Mouse (Mus musculus) megakaryocyte, embryonic 14.5 days (primary cell): ENCODE measurements at regions not wholly inside any gene's neighbourhood (a gene's known extent, or its start where the extent isn't known, plus 50 kb on each side); places are given as distances from the start of the nearest gene placed in this dataset.
"Not testable (repeated sequence)": the region's sequence is repeated elsewhere in the genome, so short reads cannot be mapped to it uniquely, and the experiment has no call there.

Experiments used
- H3K27me3 ChIP-seq: replicated peaks from 2 replicates; pipeline ENCODE3; 2012; ENCODE audit warnings: inconsistent platforms
- H3K36me3 ChIP-seq: replicated peaks from 2 replicates; pipeline ENCODE3; 2012; ENCODE audit warnings: low read length, inconsistent platforms, mixed read lengths
- H3K4me1 ChIP-seq: 2 replicates; pipeline ENCODE4 v1.6.1; 2012; ENCODE audit warnings: inconsistent platforms
- H3K4me3 ChIP-seq: replicated peaks from 2 replicates; pipeline ENCODE3; 2012; ENCODE audit warnings: moderate library complexity, mild to moderate bottlenecking, inconsistent platforms
- H3K9me3 ChIP-seq: 2 replicates; pipeline ENCODE4 v1.6.1; 2012; ENCODE audit warnings: inconsistent platforms
- FLI1 ChIP-seq: IDR thresholded peaks from 2 replicates; pipeline ENCODE4 v1.6.1; 2012; ENCODE audit warnings: low read length, inconsistent platforms, mixed read lengths
- GATA1 ChIP-seq: IDR thresholded peaks from 3 replicates; pipeline ENCODE4 v1.6.1; 2012; ENCODE audit warnings: mixed read lengths, low read length, inconsistent platforms, borderline replicate concordance

DNA sequence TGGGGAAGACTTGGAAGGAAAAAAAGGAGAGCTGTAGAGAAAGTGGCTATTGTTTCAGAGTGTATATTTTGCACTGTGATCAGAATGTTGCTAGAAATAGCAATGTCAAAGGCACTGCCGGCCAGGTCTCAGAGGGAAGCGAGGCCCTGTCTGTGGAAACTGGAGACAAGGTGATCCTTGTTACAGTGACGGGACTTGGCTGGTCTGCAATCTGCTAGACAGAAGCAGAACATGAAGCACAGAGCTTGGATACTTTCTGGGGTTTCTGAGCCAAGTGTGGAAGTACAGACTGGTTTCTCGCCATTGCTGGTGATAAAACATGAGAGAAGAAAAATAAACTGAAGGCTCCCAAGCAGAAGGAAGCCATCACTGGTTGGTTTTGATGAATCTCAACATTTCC, 198.3 kb upstream of the Slc7a14 start:
- no peak overlapping the region for H3K4me3 ChIP-seq
- H3K4me1 ChIP-seq = no peaks in the 10 kb centered on the region
- TF ChIP-seq GATA1 (no peak), FLI1 (no peak)
- H3K27me3 ChIP-seq = no peaks in the 10 kb centered on the region
- H3K9me3 ChIP-seq = peaks cover 7% of the 10 kb centered on the region; the same call in 1 of the 2 replicates
- H3K36me3 ChIP-seq = no peaks in the 10 kb centered on the region

DNA sequence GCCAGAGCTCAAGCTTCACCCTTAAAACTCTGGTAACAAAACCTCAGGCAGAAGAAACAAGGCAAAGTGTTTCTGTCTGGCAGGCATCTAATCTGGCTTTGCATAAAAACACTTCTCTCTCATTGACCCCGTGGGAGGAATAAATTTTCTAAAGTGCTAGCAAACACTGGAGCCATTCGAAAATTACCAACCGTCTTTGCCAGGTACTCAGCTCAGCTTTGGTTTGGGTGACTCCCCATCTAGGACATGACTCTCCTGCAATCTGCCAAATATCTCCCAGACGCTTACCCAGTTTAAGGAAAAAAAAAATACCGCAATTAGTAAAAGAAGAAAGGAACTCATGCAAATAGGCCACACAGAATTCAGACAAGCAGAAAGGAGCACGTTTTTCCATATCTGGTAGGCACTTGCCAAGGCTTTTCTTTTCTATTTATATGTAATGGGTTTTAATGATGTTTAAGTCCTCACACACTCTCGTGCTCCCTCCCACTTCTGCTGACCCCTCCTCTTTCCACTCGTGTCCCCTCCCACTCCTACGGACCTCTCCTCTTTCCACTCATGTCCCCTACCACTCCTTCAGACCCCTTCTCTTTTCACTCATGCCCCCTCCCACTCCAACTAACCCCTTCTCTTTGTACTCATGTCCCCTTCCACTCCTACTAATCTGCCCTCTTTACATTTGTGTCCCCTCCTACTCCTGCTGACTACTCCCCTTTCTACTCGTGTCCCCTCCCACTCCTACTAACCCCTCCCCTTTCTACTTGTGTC, 189.2 kb upstream of the Slc7a14 start:
- TF ChIP-seq GATA1 (no peak), FLI1 (no peak)
- peaks cover 48% of the 10 kb centered on the region for H3K9me3 ChIP-seq
- H3K27me3 ChIP-seq = no peaks in the 10 kb centered on the region
- no peaks in the 10 kb centered on the region for H3K36me3 ChIP-seq
- no peak overlapping the region for H3K4me3 ChIP-seq
- no peaks in the 10 kb centered on the region for H3K4me1 ChIP-seq

DNA sequence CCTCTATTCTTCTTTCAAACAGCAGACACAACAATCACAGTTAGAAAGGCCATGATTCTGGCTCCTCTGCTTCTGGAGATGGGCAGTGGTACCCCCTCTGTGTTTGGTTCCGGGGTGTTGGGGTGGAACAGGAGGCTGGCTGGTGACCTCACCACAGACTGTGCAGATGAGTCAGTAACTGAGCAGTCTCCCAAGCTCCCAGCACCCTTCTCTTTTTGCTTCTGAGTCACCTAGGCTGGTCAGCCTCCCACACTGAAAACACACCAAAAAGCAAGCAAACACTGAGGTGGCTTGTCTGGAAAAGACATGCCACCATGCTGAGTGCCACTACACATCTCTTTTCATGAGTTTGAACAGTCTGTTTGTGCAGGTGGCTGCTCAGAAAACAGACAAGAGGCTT, 185.1 kb upstream of the Slc7a14 start:
- no peaks in the 10 kb centered on the region for H3K27me3 ChIP-seq
- H3K9me3 ChIP-seq = peaks cover 53% of the 10 kb centered on the region
- H3K4me3 ChIP-seq = no peak overlapping the region
- H3K4me1 ChIP-seq = no peaks in the 10 kb centered on the region
- H3K36me3 ChIP-seq = no peaks in the 10 kb centered on the region
- TF ChIP-seq GATA1 (no peak), FLI1 (no peak)

DNA sequence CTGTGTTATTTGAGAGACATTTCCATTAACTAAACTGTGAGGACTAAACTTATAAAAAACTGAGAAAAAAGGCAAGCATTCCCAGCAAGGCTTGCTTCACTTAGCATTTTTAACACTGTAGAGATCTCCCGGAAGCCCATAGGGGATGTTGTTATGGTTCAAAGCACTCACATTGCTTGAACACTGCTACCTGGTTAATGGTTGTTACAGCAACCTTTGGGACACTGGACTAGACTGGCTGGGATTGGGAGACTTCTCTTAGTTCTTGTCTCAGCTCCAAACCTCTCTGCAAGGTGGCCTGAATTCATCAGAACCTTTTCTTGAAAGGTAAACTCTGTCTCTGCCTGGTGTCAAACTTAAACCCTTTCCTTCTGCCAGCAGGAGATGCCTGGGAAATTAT, 184.5 kb upstream of the Slc7a14 start:
- Histone ChIP-seq H3K9me3 (peaks cover 48% of the 10 kb centered on the region), H3K4me1 (no peaks in the 10 kb centered on the region), H3K27me3 (no peaks in the 10 kb centered on the region), H3K36me3 (no peaks in the 10 kb centered on the region), H3K4me3 (no peak overlapping the region)
- no peak for TF ChIP-seq FLI1
- no peak for TF ChIP-seq GATA1

DNA sequence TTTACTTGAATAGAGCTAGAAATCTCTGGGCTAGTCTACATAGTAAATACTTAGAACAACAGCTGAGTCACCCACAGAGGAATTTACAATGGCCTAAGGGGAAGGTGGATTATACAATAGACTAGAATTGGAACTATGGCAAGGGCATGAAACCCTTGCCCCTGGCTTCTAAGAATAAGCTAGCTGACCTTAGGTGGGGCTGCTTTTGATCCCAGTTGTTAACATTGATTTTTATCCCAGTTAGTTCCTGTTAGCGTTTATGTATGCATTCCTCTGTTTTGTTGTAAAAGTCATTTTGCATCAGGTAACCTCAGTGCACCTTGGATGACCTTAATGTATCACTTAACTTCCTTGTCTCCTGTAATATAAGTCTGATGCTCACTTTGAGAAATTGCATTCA, 181.6 kb upstream of the Slc7a14 start:
- not testable (repeated sequence) for H3K36me3 ChIP-seq
- peaks cover 28% of the 10 kb centered on the region for H3K9me3 ChIP-seq

DNA sequence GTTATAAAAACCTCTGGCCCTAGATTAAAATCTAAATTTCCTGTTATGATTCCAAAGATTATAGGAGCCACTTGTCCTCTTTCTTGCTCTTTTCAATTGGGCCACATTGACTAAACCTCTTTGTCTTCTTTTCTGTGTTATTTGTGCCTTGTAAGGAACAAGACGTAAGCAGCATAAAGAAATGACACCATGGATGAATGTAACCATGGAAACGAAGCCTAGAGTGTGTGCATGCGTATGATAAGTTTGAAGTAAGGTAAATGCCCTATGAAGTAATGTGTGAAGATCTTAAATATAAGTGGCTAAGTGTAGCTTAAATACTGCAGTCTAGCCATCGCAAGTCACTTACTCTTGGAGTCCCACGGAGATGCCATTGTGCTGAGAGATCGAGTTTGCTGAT, 177.4 kb upstream of the Slc7a14 start:
- no peaks in the 10 kb centered on the region for H3K27me3 ChIP-seq
- H3K4me1 ChIP-seq = no peaks in the 10 kb centered on the region
- H3K36me3 ChIP-seq = no peaks in the 10 kb centered on the region
- peaks cover 4% of the 10 kb centered on the region; the same call in 1 of the 2 replicates for H3K9me3 ChIP-seq
- TF ChIP-seq FLI1 = no peak
- H3K4me3 ChIP-seq = no peak overlapping the region

More for the DNA sequence above, 181.6 kb upstream of the Slc7a14 start:
- H3K4me1 ChIP-seq, H3K27me3 ChIP-seq, H3K4me3 ChIP-seq: not testable (repeated sequence)

DNA sequence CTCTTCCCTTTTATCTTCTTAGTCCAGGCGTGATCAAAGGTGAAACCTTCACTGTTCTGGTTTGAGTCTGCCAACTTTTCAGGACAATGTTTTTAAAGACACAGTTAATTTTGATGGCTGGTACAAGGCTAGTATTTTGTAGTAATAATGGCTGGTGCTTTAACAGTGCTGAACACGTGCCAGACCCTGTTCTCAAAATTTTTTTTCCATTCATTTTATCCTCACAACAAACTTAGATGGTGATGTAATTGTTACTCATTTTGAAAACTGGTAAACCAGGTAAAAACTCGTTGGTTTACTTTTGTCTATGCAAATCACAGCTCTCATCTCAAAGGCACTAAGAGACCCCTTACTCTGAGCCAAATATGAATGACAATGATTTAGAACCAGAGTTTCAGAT, 171.8 kb upstream of the Slc7a14 start:
- Histone ChIP-seq H3K9me3 (no peaks in the 10 kb centered on the region), H3K27me3 (no peaks in the 10 kb centered on the region), H3K4me3 (no peak overlapping the region), H3K4me1 (no peaks in the 10 kb centered on the region), H3K36me3 (no peaks in the 10 kb centered on the region)
- TF ChIP-seq GATA1 = no peak
- no peak for TF ChIP-seq FLI1

DNA sequence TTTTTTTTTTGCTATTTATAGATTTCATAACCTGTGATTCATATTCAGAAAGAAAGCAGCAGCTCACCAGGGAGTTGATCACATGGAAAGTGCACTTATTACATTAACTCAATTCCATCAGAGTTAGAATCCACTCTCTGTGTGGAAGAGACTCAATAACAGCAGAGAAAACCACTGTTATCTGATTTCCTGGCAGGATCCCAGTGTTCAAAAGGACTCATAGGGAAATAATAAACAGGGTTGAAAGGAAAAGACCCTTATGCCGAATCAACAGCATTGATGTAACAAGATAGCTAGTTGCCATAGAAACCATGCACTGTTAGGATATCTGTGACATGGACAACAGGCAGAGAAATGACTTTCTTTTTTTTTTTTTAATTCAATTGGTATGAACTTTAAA, 157.7 kb upstream of the Slc7a14 start:
- TF ChIP-seq FLI1 (no peak), GATA1 (no peak)
- Histone ChIP-seq H3K9me3 (peaks cover 4% of the 10 kb centered on the region; the same call in 1 of the 2 replicates), H3K4me3 (no peak overlapping the region), H3K4me1 (no peaks in the 10 kb centered on the region), H3K27me3 (no peaks in the 10 kb centered on the region), H3K36me3 (no peaks in the 10 kb centered on the region)

DNA sequence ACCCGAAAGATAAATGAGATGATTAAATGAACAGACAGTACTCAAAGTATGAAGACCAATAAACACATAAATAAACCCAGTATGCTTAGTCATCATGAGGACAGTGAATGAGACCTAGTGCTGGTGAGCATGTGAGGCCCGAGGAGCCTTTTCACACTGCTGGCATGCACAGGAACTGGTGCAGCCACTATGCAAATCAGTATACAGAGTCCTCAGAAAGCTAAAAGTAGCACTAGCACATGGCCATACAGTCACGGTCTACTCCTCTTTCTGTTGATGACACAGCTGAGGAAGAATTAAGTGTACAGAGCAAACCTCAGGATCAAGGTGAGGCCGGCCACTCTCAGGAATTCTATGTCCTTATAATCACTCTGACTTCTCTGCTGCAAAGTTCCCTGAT, 154.1 kb upstream of the Slc7a14 start:
- H3K4me1 ChIP-seq = no peaks in the 10 kb centered on the region
- H3K36me3 ChIP-seq = no peaks in the 10 kb centered on the region
- no peak for TF ChIP-seq GATA1
- no peak for TF ChIP-seq FLI1
- H3K4me3 ChIP-seq = no peak overlapping the region
- H3K27me3 ChIP-seq = no peaks in the 10 kb centered on the region
- H3K9me3 ChIP-seq = peaks cover 4% of the 10 kb centered on the region; the same call in 1 of the 2 replicates

DNA sequence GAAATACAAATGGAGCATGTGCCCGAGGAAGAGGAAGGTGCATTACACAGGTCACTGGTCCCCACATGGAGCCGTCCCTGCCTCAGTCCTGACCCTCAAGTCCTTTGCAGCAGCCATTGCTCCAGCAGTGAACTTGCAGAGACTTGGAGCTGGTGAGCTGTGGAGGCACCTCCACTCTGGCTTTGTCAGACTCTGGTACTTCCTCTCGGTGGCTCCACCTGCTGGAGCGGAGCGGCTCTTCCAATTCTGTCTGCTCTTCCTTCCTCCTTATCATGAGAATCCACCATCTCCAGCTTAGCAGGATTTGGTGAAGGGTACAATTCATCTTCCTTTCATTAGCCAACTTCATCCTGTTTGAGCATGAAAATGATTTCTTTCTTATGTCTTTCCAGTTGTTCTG, 149.3 kb upstream of the Slc7a14 start:
- H3K4me1 ChIP-seq = no peaks in the 10 kb centered on the region
- no peak for TF ChIP-seq FLI1
- no peak for TF ChIP-seq GATA1
- peaks cover 12% of the 10 kb centered on the region; the same call in 1 of the 2 replicates for H3K9me3 ChIP-seq
- H3K36me3 ChIP-seq = no peaks in the 10 kb centered on the region
- H3K27me3 ChIP-seq = no peaks in the 10 kb centered on the region
- H3K4me3 ChIP-seq = peak overlapping the region; percentile 15

DNA sequence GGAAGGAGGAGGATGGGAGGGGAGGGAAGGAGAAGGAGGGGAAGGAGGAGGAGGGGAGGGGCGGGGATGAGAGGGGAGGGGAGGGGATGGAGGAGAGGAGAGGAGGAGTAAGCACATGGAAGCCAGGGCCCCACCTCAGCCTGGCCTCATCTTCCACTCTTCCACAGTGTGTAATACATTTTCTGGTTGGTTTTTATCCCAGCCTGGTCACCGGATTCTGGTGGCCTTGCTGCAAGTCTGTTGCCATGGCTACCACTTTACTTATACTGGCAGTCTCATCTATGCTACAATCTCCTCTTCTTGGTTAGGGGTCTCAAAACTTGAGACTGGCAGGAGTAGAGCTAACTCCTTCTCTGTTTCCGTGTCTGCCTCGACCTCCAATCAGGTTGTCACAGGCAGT, 147.8 kb upstream of the Slc7a14 start:
- TF ChIP-seq GATA1 (no peak), FLI1 (no peak)
- Histone ChIP-seq H3K27me3 (no peaks in the 10 kb centered on the region), H3K4me3 (no peak overlapping the region), H3K36me3 (no peaks in the 10 kb centered on the region), H3K9me3 (peaks cover 18% of the 10 kb centered on the region; the same call in 1 of the 2 replicates), H3K4me1 (no peaks in the 10 kb centered on the region)
